15 mouse cellular contexts compared by ENCODE assay signal in genomic region chr13:91171205-91171604, GRCm38 (mm10). TPM values are rescaled to one million over a fixed set of nuclear protein-coding genes. Genes with fewer than 3 reads are reported as not detected.
DNase-seq lines count a peak whose midpoint lies in the region; ATAC-seq and TF ChIP-seq lines count a peak whose summit lies in the region.
"Had no signal": no experiment of that assay in that cellular context is flagged by ENCODE, and none has a peak within 500 bp of the region (broad histone marks: within the 10 kb centered on the region; RNA-seq: fewer than 3 reads in every experiment).

No protein-coding gene starts in this region.

- peak; percentile 43; the same call in 1 of the 2 replicates for ATAC-seq in forebrain, embryonic 14.5 days
- no peak for ATAC-seq in forebrain, embryonic 12.5 days (ENCODE audit: low FRiP score)
- ATAC-seq in hindbrain, postnatal 0 days: no peak
- ATAC-seq in hindbrain, embryonic 11.5 days (ENCODE audit: low FRiP score): no peak
- peak; percentile 60 for ATAC-seq in forebrain, embryonic 16.5 days

- WGBS in forebrain, embryonic 14.5 days: 61% methylated on average over 5 of the region's 5 CpGs
- 85% methylated on average over 5 of the region's 5 CpGs for WGBS in forebrain, embryonic 12.5 days
- 50% methylated on average over 5 of the region's 5 CpGs for WGBS in hindbrain, postnatal 0 days
- 90% methylated on average over 5 of the region's 5 CpGs for WGBS in hindbrain, embryonic 11.5 days
- WGBS in forebrain, embryonic 16.5 days: 56% methylated on average over 5 of the region's 5 CpGs

- no peak overlapping the region for H3K27ac ChIP-seq in forebrain, embryonic 14.5 days (ENCODE audit: low read depth, low read length)
- H3K27ac ChIP-seq in forebrain, embryonic 12.5 days: no peak overlapping the region
- no peak overlapping the region for H3K27ac ChIP-seq in hindbrain, postnatal 0 days
- no peak overlapping the region for H3K27ac ChIP-seq in hindbrain, embryonic 11.5 days (ENCODE audit: low read depth, low read length)
- no peak overlapping the region for H3K27ac ChIP-seq in forebrain, embryonic 16.5 days (ENCODE audit: low read length)
- H3K27ac ChIP-seq: embryonic facial prominence, embryonic 12.5 days; heart, embryonic 15.5 days had no signal

- H3K4me1 ChIP-seq in forebrain, embryonic 14.5 days (ENCODE audit: control insufficient read depth, insufficient read depth, low read length): 0 out of 2 replicates have a peak, but pooled peaks cover 3% of the 10 kb centered on the region
- no peaks in the 10 kb centered on the region for H3K4me1 ChIP-seq in forebrain, embryonic 12.5 days
- peaks cover 5% of the 10 kb centered on the region; the same call in 1 of the 2 replicates for H3K4me1 ChIP-seq in hindbrain, postnatal 0 days (ENCODE audit: insufficient read depth, low read length)
- no peaks in the 10 kb centered on the region for H3K4me1 ChIP-seq in hindbrain, embryonic 11.5 days (replicated peaks; ENCODE audit: control insufficient read depth, insufficient read depth, low read length)
- peaks cover 6% of the 10 kb centered on the region for H3K4me1 ChIP-seq in forebrain, embryonic 16.5 days (replicated peaks; ENCODE audit: control insufficient read depth, insufficient read depth, low read length)
- H3K4me1 ChIP-seq: embryonic facial prominence, embryonic 12.5 days had no signal

- DNase-seq in forebrain, embryonic 14.5 days (ENCODE audit: low spot score): peak; percentile 53
- peak; percentile 50 for DNase-seq in hindbrain, postnatal 0 days (ENCODE audit: low spot score)
- DNase-seq in hindbrain, embryonic 11.5 days (ENCODE audit: low spot score): no peak
- DNase-seq in adipocyte (ENCODE audit: low spot score): peak; percentile 69
- DNase-seq in adrenal gland, adult (ENCODE audit: inconsistent age in 2 of 2, low spot score in 1 of 2): no peak
- DNase-seq: adrenal gland, postnatal 36 days; kidney, adult 18-20 months; kidney, postnatal 25 days; right cerebral cortex, adult 18-20 months; thymus, postnatal 4 days had no signal

- H3K9ac ChIP-seq in forebrain, embryonic 14.5 days (ENCODE audit: low read length): no peak overlapping the region
- no peak overlapping the region for H3K9ac ChIP-seq in forebrain, embryonic 12.5 days
- H3K9ac ChIP-seq in hindbrain, postnatal 0 days (replicated peaks; ENCODE audit: low read length): no peak overlapping the region
- no peak overlapping the region for H3K9ac ChIP-seq in hindbrain, embryonic 11.5 days (ENCODE audit: low read depth, low read length)
- no peak overlapping the region for H3K9ac ChIP-seq in forebrain, embryonic 16.5 days (replicated peaks; ENCODE audit: low read depth, low read length)
- H3K9ac ChIP-seq: embryonic facial prominence, embryonic 12.5 days; heart, embryonic 15.5 days had no signal

- H3K4me3 ChIP-seq in forebrain, embryonic 14.5 days (ENCODE audit: low read depth, low read length): no peak overlapping the region
- H3K4me3 ChIP-seq in forebrain, embryonic 12.5 days (replicated peaks): no peak overlapping the region
- H3K4me3 ChIP-seq in hindbrain, postnatal 0 days (ENCODE audit: low read length): no peak overlapping the region
- H3K4me3 ChIP-seq in hindbrain, embryonic 11.5 days (ENCODE audit: low read depth, low read length): no peak overlapping the region
- H3K4me3 ChIP-seq in forebrain, embryonic 16.5 days (replicated peaks; ENCODE audit: low read length): no peak overlapping the region
- H3K4me3 ChIP-seq: embryonic facial prominence, embryonic 12.5 days; heart, embryonic 15.5 days; myocyte had no signal

- no peak for TF ChIP-seq CTCF in hindbrain, postnatal 0 days (IDR thresholded peaks at IDR 0.05; ENCODE audit: low read depth)

- H3K9me3 ChIP-seq in forebrain, embryonic 14.5 days (replicated peaks; ENCODE audit: control insufficient read depth, low read length): no peaks in the 10 kb centered on the region
- no peaks in the 10 kb centered on the region for H3K9me3 ChIP-seq in forebrain, embryonic 12.5 days
- H3K9me3 ChIP-seq in hindbrain, postnatal 0 days (ENCODE audit: low read length): no peaks in the 10 kb centered on the region
- H3K9me3 ChIP-seq in hindbrain, embryonic 11.5 days (ENCODE audit: control insufficient read depth, low read length): no peaks in the 10 kb centered on the region
- no peaks in the 10 kb centered on the region for H3K9me3 ChIP-seq in forebrain, embryonic 16.5 days (ENCODE audit: control insufficient read depth, low read length)
- H3K9me3 ChIP-seq: embryonic facial prominence, embryonic 12.5 days; heart, embryonic 15.5 days had no signal

- H3K36me3 ChIP-seq in forebrain, embryonic 14.5 days (ENCODE audit: control insufficient read depth, insufficient read depth, low read length): no peaks in the 10 kb centered on the region
- H3K36me3 ChIP-seq in forebrain, embryonic 12.5 days (replicated peaks): no peaks in the 10 kb centered on the region
- H3K36me3 ChIP-seq in hindbrain, postnatal 0 days (ENCODE audit: insufficient read depth, low read length): no peaks in the 10 kb centered on the region
- H3K36me3 ChIP-seq in hindbrain, embryonic 11.5 days (ENCODE audit: control insufficient read depth, insufficient read depth, low read length): no peaks in the 10 kb centered on the region
- H3K36me3 ChIP-seq in forebrain, embryonic 16.5 days (ENCODE audit: control insufficient read depth, insufficient read depth): no peaks in the 10 kb centered on the region
- H3K36me3 ChIP-seq: embryonic facial prominence, embryonic 12.5 days; heart, embryonic 15.5 days had no signal

- H3K27me3 ChIP-seq in forebrain, embryonic 14.5 days (replicated peaks; ENCODE audit: control insufficient read depth, insufficient read depth, low read length): no peaks in the 10 kb centered on the region
- H3K27me3 ChIP-seq in forebrain, embryonic 12.5 days: no peaks in the 10 kb centered on the region
- no peaks in the 10 kb centered on the region for H3K27me3 ChIP-seq in hindbrain, postnatal 0 days (ENCODE audit: insufficient read depth, low read length)
- H3K27me3 ChIP-seq in hindbrain, embryonic 11.5 days (ENCODE audit: control insufficient read depth, insufficient read depth, low read length): no peaks in the 10 kb centered on the region
- H3K27me3 ChIP-seq in forebrain, embryonic 16.5 days (replicated peaks; ENCODE audit: control insufficient read depth, insufficient read depth, low read length): no peaks in the 10 kb centered on the region
- H3K27me3 ChIP-seq: embryonic facial prominence, embryonic 12.5 days; heart, embryonic 15.5 days had no signal

- no peak overlapping the region for H3K4me2 ChIP-seq in forebrain, embryonic 14.5 days (ENCODE audit: low read length)
- H3K4me2 ChIP-seq in forebrain, embryonic 12.5 days: no peak overlapping the region
- H3K4me2 ChIP-seq in hindbrain, postnatal 0 days (ENCODE audit: low read depth, low read length): no peak overlapping the region
- no peak overlapping the region for H3K4me2 ChIP-seq in hindbrain, embryonic 11.5 days (replicated peaks; ENCODE audit: low read depth, low read length)
- no peak overlapping the region for H3K4me2 ChIP-seq in forebrain, embryonic 16.5 days (ENCODE audit: low read length)
- H3K4me2 ChIP-seq: embryonic facial prominence, embryonic 12.5 days; heart, embryonic 15.5 days had no signal

RNA-seq across cellular contexts. Expression of gene Atg10, which starts 52.6 kb away (rescaled TPM):
- polyA plus RNA-seq in forebrain, embryonic 14.5 days (2014; fragmentation: Nextera tagmentation; extraction: Ambion mirVana): 14.1 and 15.4 TPM in 2 replicates
- polyA plus RNA-seq in forebrain, embryonic 12.5 days (2016; fragmentation: Nextera tagmentation; extraction: Ambion mirVana): 15.3 and 16.0 TPM in 2 replicates
- total RNA-seq in hindbrain, postnatal 0 days (2014; rRNA removed): 3.0 and 5.2 TPM in 2 replicates
- polyA plus RNA-seq in hindbrain, postnatal 0 days (2015; fragmentation: Nextera tagmentation; extraction: Ambion mirVana): 13.9 and 16.2 TPM in 2 replicates
- polyA plus RNA-seq in hindbrain, embryonic 11.5 days (2014; fragmentation: Nextera tagmentation; extraction: Ambion mirVana): 16.6 and 17.3 TPM in 2 replicates
- polyA plus RNA-seq in forebrain, embryonic 16.5 days (2015; fragmentation: Nextera tagmentation; extraction: Ambion mirVana): 14.0 and 15.0 TPM in 2 replicates

Comparison
In these comparisons a context has a peak if more than half of its experiments do, and no peak if none do; other contexts are left out.
1. ATAC-seq: peak in forebrain, embryonic 14.5 days (single experiment) and forebrain, embryonic 16.5 days (single experiment); none in forebrain, embryonic 12.5 days (single experiment), hindbrain, postnatal 0 days (single experiment) and hindbrain, embryonic 11.5 days (single experiment).
2. DNase-seq: peak in forebrain, embryonic 14.5 days (single experiment), hindbrain, postnatal 0 days (single experiment) and adipocyte (single experiment); none in hindbrain, embryonic 11.5 days (single experiment) and adrenal gland, adult (0 of 2).